Mouse (Mus musculus) C2C12 (cell line): ENCODE results near the gene Baz2a.

Experiments
- CEBPB ChIP-seq: IDR thresholded peaks from one replicate; pipeline ENCODE4 v1.6.1; 2011; ENCODE audit warnings: low read depth, mild to moderate bottlenecking, control low read depth, moderate library complexity
- CTCF ChIP-seq: IDR thresholded peaks from one replicate; pipeline ENCODE4 v1.5.1; 2011; ENCODE audit not compliant: control insufficient read depth, insufficient read depth, insufficient read length
- FOSL1 ChIP-seq: IDR thresholded peaks from one replicate; pipeline ENCODE4 v1.8.0; 2011; ENCODE audit warnings: mild to moderate bottlenecking, low read length; ENCODE audit not compliant: poor library complexity, insufficient read depth, severe bottlenecking
- MAX ChIP-seq: IDR thresholded peaks from one replicate; pipeline ENCODE4 v1.6.1; 2011; ENCODE audit warnings: mild to moderate bottlenecking, control low read depth
- MYOD1 ChIP-seq: IDR thresholded peaks from one replicate; pipeline ENCODE4 v1.6.1; 2011; ENCODE audit warnings: low read depth; ENCODE audit not compliant: control insufficient read depth, insufficient read length
- MYOG ChIP-seq: IDR thresholded peaks from one replicate; pipeline ENCODE4 v1.6.1; 2011; ENCODE audit not compliant: control insufficient read depth, insufficient read length; ENCODE audit errors: extremely low read depth
- USF1 ChIP-seq: IDR thresholded peaks from one replicate; pipeline ENCODE4 v1.6.1; 2011; ENCODE audit warnings: low read depth, mild to moderate bottlenecking, control low read depth, moderate library complexity

GRCm38 (mm10) chr10:128042466-128042865 is 48.9 kb upstream of the Baz2a start:
- no peak for TF ChIP-seq MYOG
- TF ChIP-seq CTCF = no peak
- no peak for TF ChIP-seq MYOD1
- no peak for TF ChIP-seq FOSL1
- no peak for TF ChIP-seq MAX
- no peak for TF ChIP-seq USF1
- TF ChIP-seq CEBPB = no peak
